Mouse (Mus musculus) cerebellum, adult 2 months (tissue): ENCODE results near the gene Ocel1. TPM values are rescaled to one million over a fixed set of nuclear protein-coding genes. Genes with fewer than 3 reads are reported as not detected.

ENCODE experiments used
- DNase-seq, 2 experiments: peaks; one replicate each; pipeline ENCODE4 v3.0.0; 2021
- H3K27ac ChIP-seq: fragments of 200-500 bp; 2 replicates; pipeline ENCODE4 v1.5.1; 2012; ENCODE audit warnings: low read length, control low read depth, inconsistent platforms; ENCODE audit not compliant: insufficient read depth
- H3K27me3 ChIP-seq: fragments of 200-500 bp; 2 replicates; pipeline ENCODE4 v1.6.1; 2012; ENCODE audit warnings: inconsistent platforms, mild to moderate bottlenecking, low read length, moderate library complexity; ENCODE audit not compliant: control insufficient read depth, insufficient read depth
- H3K4me1 ChIP-seq: fragments of 200-500 bp; 2 replicates; pipeline ENCODE4 v1.6.1; 2011; ENCODE audit warnings: low read length; ENCODE audit not compliant: control insufficient read depth, insufficient read depth
- H3K4me3 ChIP-seq: fragments of 200-500 bp; replicated peaks from 2 replicates; pipeline ENCODE3; 2011; ENCODE audit warnings: mild to moderate bottlenecking, low read depth, low read length, control low read depth; ENCODE audit not compliant: insufficient read depth
- CTCF ChIP-seq: fragments of 200-500 bp; IDR thresholded peaks from 2 replicates; pipeline ENCODE4 v1.5.1; 2011; ENCODE audit warnings: low read depth, mild to moderate bottlenecking, control low read depth, low read length, moderate library complexity, borderline replicate concordance; ENCODE audit not compliant: insufficient read depth
- POLR2A ChIP-seq: fragments of 200-500 bp; IDR thresholded peaks from 2 replicates; pipeline ENCODE4 v1.6.1; 2011; ENCODE audit warnings: low read length, control low read depth, borderline replicate concordance; ENCODE audit not compliant: insufficient read depth
- WGBS: fragments of 180-500 bp; shearing (Covaris S2); methylation state at CpG from one replicate; pipeline ENCODE4 v1.1.7; 2018; 5-methylcytosine and 5-hydroxymethylcytosine counted together
- polyA plus RNA-seq: library from polyadenylated mRNA; depleted of rRNA; stranded (reverse); fragments of >200 nt; gene quantifications from 2 replicates; pipeline ENCODE4 v1.2.3, GENCODE M21; 2012

Ocel1 gene
- polyA plus RNA-seq, 1 experiment: 7.3 TPM

DNA sequence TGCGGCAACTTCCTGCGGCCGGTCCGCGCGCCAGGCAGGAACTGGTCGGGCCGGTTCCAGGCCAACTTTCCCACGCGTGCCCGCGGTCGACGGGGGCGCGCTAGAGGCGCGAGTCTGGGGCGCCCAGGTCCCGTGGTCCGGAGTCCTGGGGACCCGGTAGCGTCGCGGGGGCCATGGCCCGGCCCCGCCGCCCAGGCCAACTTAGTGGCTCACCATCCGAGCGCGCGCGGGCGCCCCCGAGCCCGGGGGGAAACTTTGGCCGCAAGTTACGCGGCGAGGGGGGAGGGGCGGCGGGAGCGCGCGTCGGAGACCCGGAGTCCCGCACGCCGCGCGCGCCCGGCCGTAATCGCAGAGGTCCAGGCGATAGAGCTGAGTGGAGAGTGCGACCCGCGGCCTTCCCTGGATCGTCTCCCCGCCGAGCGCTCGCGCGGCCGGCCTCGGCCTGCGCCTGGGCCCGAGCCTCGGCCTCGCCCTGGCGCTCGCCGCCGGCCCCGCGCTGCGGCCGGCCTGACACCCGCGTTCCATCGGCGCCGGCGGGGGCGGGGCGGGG is 10.4 kb downstream of the Ocel1 start, which contains the start of gene Nr2f6:
Gene Nr2f6 (minus strand): TSS at position 540 of the 550 bp plus-strand sequence.
- DNase-seq: peak; percentile 67 to 72
- 2% methylated on average over 87 of the region's 89 CpGs for WGBS
- TF ChIP-seq POLR2A: no peak
- no peak for TF ChIP-seq CTCF

DNA sequence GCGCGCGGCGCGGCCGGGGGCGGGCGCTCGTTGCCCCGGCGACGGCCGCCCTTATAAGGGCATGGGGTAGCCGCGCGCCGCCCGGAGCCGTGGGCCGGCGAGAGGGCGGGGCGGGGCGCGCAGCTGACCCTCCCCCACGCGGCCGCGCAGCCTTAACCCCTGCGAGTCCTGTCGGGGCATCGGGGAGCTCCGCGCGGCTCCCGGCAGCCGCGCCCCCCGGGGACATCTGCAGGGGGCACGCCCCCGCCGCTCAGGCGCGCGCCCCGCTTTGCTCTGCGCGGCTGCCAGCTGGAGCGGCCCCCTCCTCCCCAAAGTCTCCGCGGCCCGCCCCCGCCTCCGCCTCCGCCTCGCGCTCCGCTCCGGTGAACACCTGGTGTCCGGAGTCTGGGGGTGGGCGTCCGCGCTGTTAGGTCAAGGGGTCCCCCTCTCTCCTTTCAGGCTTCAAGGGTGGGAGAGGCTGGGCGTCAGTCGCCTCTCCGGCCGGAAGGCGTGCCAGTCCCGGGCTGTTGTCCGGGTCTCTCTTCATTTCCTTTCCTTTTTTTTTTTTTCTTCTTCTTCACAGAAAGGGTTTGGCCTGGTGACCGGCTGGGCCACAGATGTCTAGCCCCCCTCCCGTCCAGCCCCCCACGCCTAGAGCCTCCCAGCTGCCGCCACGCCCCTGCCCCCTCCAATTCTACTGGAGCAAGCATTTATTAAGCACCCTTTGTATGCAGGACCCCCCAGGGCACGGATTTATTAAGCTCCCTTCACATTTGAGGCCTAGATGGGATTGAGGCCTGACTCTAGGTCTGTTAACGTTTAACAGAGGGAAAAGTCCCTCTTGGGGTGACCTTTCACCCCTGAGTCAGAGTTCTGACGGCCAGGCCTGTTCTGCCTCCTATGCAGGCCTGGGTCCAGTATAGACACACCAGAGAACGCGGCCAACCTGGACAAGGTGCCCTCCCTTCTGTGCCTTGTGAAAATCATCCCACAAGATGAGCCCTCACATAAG is 11.2 kb downstream of the Ocel1 start:
- H3K27ac ChIP-seq: peak overlapping the region; percentile 47
- WGBS: 3% methylated on average over 80 of the region's 80 CpGs
- H3K4me3 ChIP-seq: peak overlapping the region; percentile 57
- H3K4me1 ChIP-seq: peaks cover 3% of the 10 kb centered on the region
- TF ChIP-seq CTCF (no peak), POLR2A (no peak)
- H3K27me3 ChIP-seq: no peaks in the 10 kb centered on the region
- peak; percentile 79 to 84 for DNase-seq

More for the DNA sequence above, 10.4 kb downstream of the Ocel1 start, which contains the start of gene Nr2f6:
- Histone ChIP-seq H3K27me3 (no peaks in the 10 kb centered on the region), H3K27ac (peak within 1 kb of the TSS; percentile 59), H3K4me3 (peak within 1 kb of the TSS; percentile 57), H3K4me1 (peaks cover 10% of the 10 kb centered on the region)

DNA sequence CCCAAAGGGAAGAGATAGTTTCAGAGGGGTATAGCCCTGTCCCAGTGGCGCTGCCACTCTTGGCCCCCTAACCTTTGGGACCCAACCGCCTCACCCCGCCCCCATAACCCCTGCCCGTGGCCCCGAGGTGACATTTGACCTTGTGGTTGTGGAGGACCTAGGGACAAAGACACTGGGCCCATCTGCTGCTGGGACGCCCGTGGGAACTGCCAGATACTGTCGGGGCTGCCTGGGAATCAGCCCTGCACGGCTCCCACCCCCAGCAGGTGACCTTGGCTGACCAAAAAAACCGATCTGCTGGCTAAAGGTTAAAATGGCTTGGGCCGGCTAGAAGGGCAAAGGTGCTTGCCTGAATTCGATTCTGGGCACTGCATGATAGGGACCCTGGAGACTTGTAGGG is 12.3 kb downstream of the Ocel1 start:
- no peak overlapping the region for H3K27ac ChIP-seq

DNA sequence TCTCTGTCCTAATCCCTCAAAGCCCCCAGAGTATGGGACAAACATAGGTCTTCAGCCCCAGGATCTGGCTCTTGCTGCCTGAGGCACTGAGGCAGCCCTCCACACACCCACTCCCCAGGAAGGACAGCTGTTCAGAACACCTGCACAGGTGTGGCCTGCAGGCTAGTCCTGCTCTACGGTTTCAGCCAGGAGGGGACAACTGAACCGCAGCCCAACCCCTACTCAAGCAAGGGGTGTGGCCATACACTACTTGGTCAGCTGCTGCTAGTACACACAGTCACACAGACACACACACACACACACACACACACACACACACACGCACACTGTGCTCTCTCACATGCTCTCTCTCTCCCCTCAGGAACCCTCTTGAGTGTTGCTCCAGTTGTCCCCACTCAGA is 12.8 kb downstream of the Ocel1 start:
- no peak overlapping the region for H3K27ac ChIP-seq
- WGBS: 75% methylated on average over 3 of the region's 3 CpGs

More for the DNA sequence above, 12.3 kb downstream of the Ocel1 start:
- TF ChIP-seq CTCF (no peak), POLR2A (no peak)
- H3K4me3 ChIP-seq: no peak overlapping the region
- H3K27me3 ChIP-seq: no peaks in the 10 kb centered on the region
- DNase-seq: no peak
- WGBS: 50% methylated on average over 12 of the region's 12 CpGs
- peaks cover 3% of the 10 kb centered on the region for H3K4me1 ChIP-seq

DNA sequence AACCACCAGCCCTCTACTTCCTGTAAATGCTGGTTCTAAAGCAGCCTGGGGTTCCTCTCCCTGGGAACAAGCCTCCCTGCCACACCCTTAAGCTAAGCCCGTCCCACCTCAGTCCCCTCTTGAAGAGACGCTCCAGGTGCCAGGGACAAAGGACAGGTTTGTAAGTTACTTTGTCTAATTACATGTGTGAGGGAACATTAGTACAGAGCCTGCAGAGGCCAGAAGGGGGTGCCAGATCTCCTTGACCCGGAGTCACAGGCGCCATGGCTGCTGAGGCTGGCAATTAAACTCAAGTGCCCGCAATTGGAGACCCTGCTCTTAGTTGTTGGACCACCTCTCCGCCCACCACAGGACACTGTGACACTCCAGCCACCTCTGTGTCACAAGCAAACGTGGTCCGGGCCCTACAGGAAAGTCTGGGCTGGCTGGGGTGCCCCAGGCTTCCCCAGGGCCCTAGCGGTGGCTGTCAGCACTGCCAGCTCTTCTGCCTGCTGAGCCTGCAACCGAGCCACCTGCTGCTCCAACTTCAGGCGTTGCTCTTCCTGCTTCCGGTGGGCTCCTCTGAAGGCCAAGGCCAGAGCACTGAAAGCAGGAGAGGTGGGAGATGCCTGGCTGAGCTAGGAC is 14.2 kb downstream of the Ocel1 start:
- no peak overlapping the region for H3K27ac ChIP-seq
- TF ChIP-seq CTCF (no peak), POLR2A (no peak)
- no peaks in the 10 kb centered on the region for H3K27me3 ChIP-seq
- H3K4me1 ChIP-seq: no peaks in the 10 kb centered on the region; the same call in none of the 2 replicates
- H3K4me3 ChIP-seq: no peak overlapping the region
- WGBS: 69% methylated on average over 12 of the region's 12 CpGs
- DNase-seq: no peak

More for the DNA sequence above, 12.8 kb downstream of the Ocel1 start:
- DNase-seq: no peak
- no peak overlapping the region for H3K4me3 ChIP-seq
- peaks cover 3% of the 10 kb centered on the region for H3K4me1 ChIP-seq
- no peak for TF ChIP-seq CTCF
- TF ChIP-seq POLR2A: no peak
- no peaks in the 10 kb centered on the region for H3K27me3 ChIP-seq

DNA sequence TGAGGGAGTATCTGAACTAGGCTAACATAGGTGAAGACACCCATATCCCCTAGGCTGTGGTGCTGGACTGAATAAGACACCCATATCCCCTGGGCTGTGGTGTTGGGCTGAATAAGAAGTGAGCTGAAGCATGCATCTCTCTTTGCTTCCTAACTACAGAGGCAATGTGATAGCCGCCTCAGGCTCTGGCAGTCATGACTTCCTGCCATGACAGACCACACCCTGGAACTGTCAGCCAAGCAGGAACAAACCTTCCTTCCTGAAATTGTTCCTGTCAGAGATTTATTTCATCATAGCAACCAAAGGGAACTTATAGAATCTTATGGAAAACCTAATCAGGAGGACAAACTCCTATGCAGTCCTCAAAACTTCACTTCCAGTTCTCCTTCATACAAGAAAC is 17.2 kb downstream of the Ocel1 start:
- no peak for TF ChIP-seq POLR2A
- no peak for TF ChIP-seq CTCF
- H3K27me3 ChIP-seq: no peaks in the 10 kb centered on the region
- no peak for DNase-seq
- H3K27ac ChIP-seq: no peak overlapping the region
- no peaks in the 10 kb centered on the region; the same call in 1 of the 2 replicates for H3K4me1 ChIP-seq
- H3K4me3 ChIP-seq: no peak overlapping the region
- 79% methylated on average over 1 of the region's 1 CpGs for WGBS

DNA sequence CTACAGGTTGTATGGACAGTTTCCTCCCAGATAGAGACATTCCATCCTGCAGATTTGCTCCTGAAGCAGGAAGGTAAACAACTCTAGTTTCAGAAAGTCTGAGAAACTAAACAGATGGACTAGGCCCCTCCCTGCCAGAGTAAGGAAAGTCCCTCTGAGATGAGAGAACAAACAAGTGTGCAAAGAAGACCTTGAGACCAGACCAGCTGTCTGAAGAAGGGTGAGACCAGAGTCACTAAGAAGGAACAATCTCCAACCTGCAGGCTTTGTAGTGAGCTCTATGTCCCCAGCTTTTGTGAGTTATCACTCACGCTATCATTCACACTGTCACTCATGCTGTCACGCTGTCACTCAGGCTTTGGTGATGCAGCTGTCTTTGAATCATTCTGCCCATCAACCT is 20.6 kb downstream of the Ocel1 start:
- TF ChIP-seq POLR2A: no peak
- no peak for TF ChIP-seq CTCF
- DNase-seq: peak in 1 of 2 experiments; percentile 0
- Histone ChIP-seq H3K27me3 (no peaks in the 10 kb centered on the region), H3K4me1 (no peaks in the 10 kb centered on the region; the same call in 1 of the 2 replicates), H3K27ac (no peak overlapping the region), H3K4me3 (no peak overlapping the region)
- 87% methylated on average over 2 of the region's 2 CpGs for WGBS
